Mouse (Mus musculus): ENCODE data around the gene Lmln. TPM values are rescaled to one million over a fixed set of nuclear protein-coding genes. Genes with fewer than 3 reads are reported as not detected.
"Not testable (repeated sequence)": the region's sequence is repeated elsewhere in the genome, so short reads cannot be mapped to it uniquely, and the experiment has no call there.

Gene Lmln
- polyA plus RNA-seq, 1 experiment from 2014 or later, result 1.6 TPM

GRCm38 (mm10) chr16:33167537-33167936, 105.2 kb downstream of the Lmln start:
- Histone ChIP-seq H3K4me2 (no peak overlapping the region), H3K4me3 (replicated peaks) (no peak overlapping the region), H3K36me3 (no peaks in the 10 kb centered on the region), H3K27ac (no peak overlapping the region), H3K4me1 (no peaks in the 10 kb centered on the region), H3K9me3 (no peaks in the 10 kb centered on the region), H3K27me3 (replicated peaks) (no peaks in the 10 kb centered on the region), H3K9ac (no peak overlapping the region)
- ATAC-seq (ENCODE audit: insufficient read depth, low FRiP score, low read depth), result no peak
- WGBS, result 36% methylated on average over 5 of the region's 5 CpGs

- Histone ChIP-seq H3K27ac (no peak overlapping the region), H3K9ac (no peak overlapping the region), H3K4me1 (no peaks in the 10 kb centered on the region), H3K27me3 (replicated peaks) (no peaks in the 10 kb centered on the region), H3K4me2 (no peak overlapping the region), H3K4me3 (replicated peaks) (no peak overlapping the region), H3K9me3 (no peaks in the 10 kb centered on the region), H3K36me3 (no peaks in the 10 kb centered on the region)
- WGBS, result 70% methylated on average over 8 of the region's 8 CpGs
- no peak for ATAC-seq (ENCODE audit: insufficient read depth, low FRiP score, low read depth)
These were observed 107.2 kb downstream of the Lmln start for GRCm38 (mm10) chr16:33169471-33170034.

- no peak overlapping the region for H3K27ac ChIP-seq
- no peak overlapping the region for H3K4me2 ChIP-seq
- ATAC-seq (ENCODE audit: insufficient read depth, low FRiP score, low read depth), result no peak
- H3K4me3 ChIP-seq (replicated peaks), result no peak overlapping the region
- no peak overlapping the region for H3K9ac ChIP-seq
- no peaks in the 10 kb centered on the region for H3K4me1 ChIP-seq
- H3K27me3 ChIP-seq (replicated peaks), result no peaks in the 10 kb centered on the region
- H3K9me3 ChIP-seq, result no peaks in the 10 kb centered on the region
- WGBS, result 61% methylated on average over 9 of the region's 9 CpGs
- H3K36me3 ChIP-seq, result no peaks in the 10 kb centered on the region
These were observed 108.6 kb downstream of the Lmln start for GRCm38 (mm10) chr16:33170716-33171587.

- no peaks in the 10 kb centered on the region for H3K9me3 ChIP-seq
- ATAC-seq (ENCODE audit: insufficient read depth, low FRiP score, low read depth), result no peak
- H3K4me3 ChIP-seq (replicated peaks), result no peak overlapping the region
- 70% methylated on average over 6 of the region's 6 CpGs for WGBS
- no peaks in the 10 kb centered on the region for H3K36me3 ChIP-seq
- H3K4me1 ChIP-seq, result no peaks in the 10 kb centered on the region
- H3K27me3 ChIP-seq (replicated peaks), result no peaks in the 10 kb centered on the region
- H3K4me2 ChIP-seq, result no peak overlapping the region
- no peak overlapping the region for H3K9ac ChIP-seq
- no peak overlapping the region for H3K27ac ChIP-seq
These were observed 109.5 kb downstream of the Lmln start for GRCm38 (mm10) chr16:33171800-33172199.

- no peaks in the 10 kb centered on the region for H3K27me3 ChIP-seq (replicated peaks)
- no peaks in the 10 kb centered on the region for H3K4me1 ChIP-seq
- no peaks in the 10 kb centered on the region for H3K36me3 ChIP-seq
- H3K4me3 ChIP-seq (replicated peaks), result no peak overlapping the region
- H3K9me3 ChIP-seq, result no peaks in the 10 kb centered on the region
- H3K9ac ChIP-seq, result no peak overlapping the region
- no peak overlapping the region for H3K27ac ChIP-seq
- ATAC-seq (ENCODE audit: insufficient read depth, low FRiP score, low read depth), result no peak
- WGBS, result 73% methylated on average over 5 of the region's 5 CpGs
- no peak overlapping the region for H3K4me2 ChIP-seq
These were observed 110.8 kb downstream of the Lmln start for GRCm38 (mm10) chr16:33173151-33173550.

GRCm38 (mm10) chr16:33174695-33175094, 112.4 kb downstream of the Lmln start:
- no peak for ATAC-seq (ENCODE audit: insufficient read depth, low FRiP score, low read depth)
- H3K4me3 ChIP-seq (replicated peaks), result no peak overlapping the region
- no peaks in the 10 kb centered on the region for H3K4me1 ChIP-seq
- no peaks in the 10 kb centered on the region for H3K36me3 ChIP-seq
- no peaks in the 10 kb centered on the region for H3K9me3 ChIP-seq
- no peak overlapping the region for H3K9ac ChIP-seq
- no peaks in the 10 kb centered on the region for H3K27me3 ChIP-seq (replicated peaks)
- H3K4me2 ChIP-seq, result no peak overlapping the region
- no peak overlapping the region for H3K27ac ChIP-seq

DNA sequence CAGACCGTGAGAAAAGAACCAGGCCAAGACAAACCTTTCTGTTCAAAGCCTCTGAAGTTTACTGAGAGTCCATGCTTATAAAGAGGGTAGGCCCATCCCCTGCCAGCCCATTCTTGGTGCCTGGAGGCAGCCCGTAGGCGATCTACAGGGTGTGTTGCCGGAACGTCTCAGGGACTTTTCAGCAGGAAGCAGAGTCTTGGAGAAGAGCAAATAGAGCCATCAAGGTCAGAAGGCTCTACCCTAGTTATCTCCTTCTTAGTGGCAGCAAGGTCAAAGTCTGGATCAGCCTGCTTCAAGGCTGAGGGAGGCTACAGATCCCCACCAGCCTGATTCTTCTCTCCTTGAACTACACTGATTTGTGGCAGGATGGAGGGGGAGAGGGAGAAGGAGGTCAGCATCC, 114.5 kb downstream of the Lmln start:
- H3K4me2 ChIP-seq; H3K9ac ChIP-seq; H3K4me1 ChIP-seq; H3K9me3 ChIP-seq; H3K27ac ChIP-seq; ATAC-seq (ENCODE audit: insufficient read depth, low FRiP score, low read depth); H3K36me3 ChIP-seq; H3K4me3 ChIP-seq (replicated peaks); H3K27me3 ChIP-seq (replicated peaks): not testable (repeated sequence)
- WGBS, result 71% methylated on average over 5 of the region's 5 CpGs

MicroRNAs encoded within 50 kb of the gene (microRNA counts, 519-probe panel; counts per million panel counts)
- not detected for microRNA mmu-miR-1947

Small RNA genes within 50 kb of the gene (microRNA-seq; reads per million reads assigned to microRNA genes)
- not detected for gene Gm22231
- 4.8 reads per million, percentile 18 among the genes with 10 or more reads in this experiment for gene Mir1947

Other genes with a start within 250 kb of the Lmln start
- 77.5 and 85.7 TPM in 2 replicates for gene Fyttd1, start 185.0 kb upstream of the Lmln start, polyA plus RNA-seq (2015; fragmentation: Nextera tagmentation; extraction: Ambion mirVana)
- 16.5 and 17.1 TPM in 2 replicates for gene Rubcn, start 184.8 kb upstream of the Lmln start, polyA plus RNA-seq (2015; fragmentation: Nextera tagmentation; extraction: Ambion mirVana)
- 16.9 TPM in 2 replicates for gene Lrch3, start 148.4 kb upstream of the Lmln start, polyA plus RNA-seq (2015; fragmentation: Nextera tagmentation; extraction: Ambion mirVana)
- gene Iqcg, start 6.3 kb upstream of the Lmln start, polyA plus RNA-seq (2015; fragmentation: Nextera tagmentation; extraction: Ambion mirVana), result 2.2 TPM in 2 replicates
- 983 and 1,042 TPM in 2 replicates for gene Rpl35a, start 6.1 kb upstream of the Lmln start, polyA plus RNA-seq (2015; fragmentation: Nextera tagmentation; extraction: Ambion mirVana)
- gene Osbpl11, start 122.5 kb downstream of the Lmln start, polyA plus RNA-seq (2015; fragmentation: Nextera tagmentation; extraction: Ambion mirVana), result 14.9 and 16.6 TPM in 2 replicates
- 78.5 and 82.8 TPM in 2 replicates for gene Snx4, start 188.9 kb downstream of the Lmln start, polyA plus RNA-seq (2015; fragmentation: Nextera tagmentation; extraction: Ambion mirVana)

All from stomach, embryonic 15.5 days (tissue).